Mouse (Mus musculus) heart, adult 18-20 months (tissue): ENCODE results near the gene Cdc34b. TPM values are rescaled to one million over a fixed set of nuclear protein-coding genes. Genes with fewer than 3 reads are reported as not detected.
A peak's percentile ranks its signal among the peaks of the same experiment; 100 is the strongest.

Experiments
- DNase-seq, 2 experiments: peaks; one replicate each; pipeline ENCODE4 v3.0.0; 2021 to 2022; ENCODE audit warnings: mixed read lengths in 1 of 2
- total RNA-seq, 2 experiments: library from RNA; stranded (reverse); gene quantifications; 2 replicates each; pipeline ENCODE4 v1.2.3; 2021

Gene Cdc34b
- total RNA-seq, 2 experiments from 2014 or later, result 0.98 to 1.1 TPM

- no peak for DNase-seq
These were observed 5.8 kb upstream of the Cdc34b start for GRCm38 (mm10) chr11:94735746-94736145.

GRCm38 (mm10) chr11:94752946-94753713 is 11.5 kb downstream of the Cdc34b start:
- no peak for DNase-seq

GRCm38 (mm10) chr11:94759916-94760315 is 18.3 kb downstream of the Cdc34b start:
- DNase-seq, result no peak

- no peak for DNase-seq
These were observed 18.8 kb downstream of the Cdc34b start for GRCm38 (mm10) chr11:94760364-94760763.

- no peak for DNase-seq
These were observed 19.2 kb downstream of the Cdc34b start for GRCm38 (mm10) chr11:94760799-94761198.

GRCm38 (mm10) chr11:94762281-94762680 is 20.7 kb downstream of the Cdc34b start:
- DNase-seq, result no peak

- DNase-seq, result no peak
These were observed 21.2 kb downstream of the Cdc34b start for GRCm38 (mm10) chr11:94762775-94763174.

- no peak for DNase-seq
These were observed 25.7 kb downstream of the Cdc34b start for GRCm38 (mm10) chr11:94767241-94767640.

GRCm38 (mm10) chr11:94772363-94773055 is 30.9 kb downstream of the Cdc34b start:
- DNase-seq, result no peak

- no peak for DNase-seq
These were observed 32.3 kb downstream of the Cdc34b start for GRCm38 (mm10) chr11:94773851-94774250.

- DNase-seq, result no peak
These were observed 33.4 kb downstream of the Cdc34b start for GRCm38 (mm10) chr11:94774887-94775497.

- no peak for DNase-seq
These were observed 41.0 kb downstream of the Cdc34b start, which contains the start of gene Tmem92 for GRCm38 (mm10) chr11:94782603-94783002. Gene Tmem92, minus strand, starts transcription at chr11:94782703.

- DNase-seq, result peak; percentile 22 to 74
These were observed 43.7 kb downstream of the Cdc34b start for GRCm38 (mm10) chr11:94785247-94785646.

- no peak for DNase-seq
These were observed 50.1 kb downstream of the Cdc34b start for GRCm38 (mm10) chr11:94791700-94792099.

Other genes with a start within 250 kb of the Cdc34b start
- 10 to 100 TPM; 19.3 to 21.1 TPM for gene Epn3, start 241.8 kb upstream of the Cdc34b start, total RNA-seq
- 1 to 10 TPM in 1 of 2 experiments, under 1 TPM in 1; 0.67 to 1.5 TPM for gene Mycbpap, start 220.0 kb upstream of the Cdc34b start, total RNA-seq
- 10 to 100 TPM in 1 of 2 experiments, 1 to 10 TPM in 1; 8.5 to 10.3 TPM for gene Rsad1, start 192.5 kb upstream of the Cdc34b start, total RNA-seq
- gene Chad, start 176.7 kb upstream of the Cdc34b start, total RNA-seq, result 1 to 10 TPM; 1.4 to 3.2 TPM
- 10 to 100 TPM; 30.4 to 33.5 TPM for gene Acsf2, start 139.9 kb upstream of the Cdc34b start, total RNA-seq
- 10 to 100 TPM; 32.0 to 32.6 TPM for gene Lrrc59, start 112.0 kb upstream of the Cdc34b start, total RNA-seq
- gene Mrpl27, start 88.0 kb upstream of the Cdc34b start, total RNA-seq, result 10 to 100 TPM; 60.9 to 62.7 TPM
- under 1 TPM; 0.10 to 0.23 TPM for gene Eme1, start 87.8 kb upstream of the Cdc34b start, total RNA-seq
- gene Xylt2, start 64.3 kb upstream of the Cdc34b start, total RNA-seq, result 1 to 10 TPM; 6.1 to 6.9 TPM
- not detected for gene Gm11541, start 37.3 kb upstream of the Cdc34b start, total RNA-seq
- not detected for gene Tmem92, start 40.9 kb downstream of the Cdc34b start, total RNA-seq
- gene Col1a1, start 194.4 kb downstream of the Cdc34b start, total RNA-seq, result 10 to 100 TPM; 43.0 to 53.3 TPM
- gene Hils1, start 225.8 kb downstream of the Cdc34b start, total RNA-seq, result not detected
- gene Sgca, start 234.5 kb downstream of the Cdc34b start, total RNA-seq, result 100 to 1,000 TPM; 182 to 184 TPM
- gene Ppp1r9b, start 249.3 kb downstream of the Cdc34b start, total RNA-seq, result 10 to 100 TPM; 44.8 to 47.2 TPM